Mouse (Mus musculus): ENCODE measurements around the gene Tekt1.

GRCm38 (mm10) chr11:72408451-72409170 is 46.4 kb upstream of the Tekt1 start:
- TF ChIP-seq CTCF (IDR thresholded peaks at IDR 0.05; ENCODE audit: borderline replicate concordance, extremely low read depth, insufficient read depth, insufficient read length) (no peak), POLR2A (IDR thresholded peaks at IDR 0.05; ENCODE audit: borderline replicate concordance, extremely low read depth, insufficient read depth, insufficient read length, poor library complexity, severe bottlenecking) (no peak)
